Mouse (Mus musculus): Measurements from ENCODE around the gene Ankrd55. TPM values are rescaled to one million over a fixed set of nuclear protein-coding genes. Genes with fewer than 3 reads are reported as not detected.

Gene Ankrd55
- total RNA-seq, 2 experiments from 2014 or later: 8.6 to 9.1 TPM

Other genes with a start within 250 kb of the Ankrd55 start
- 10 to 100 TPM; 80.5 to 92.4 TPM for gene Il6st, start 175.6 kb downstream of the Ankrd55 start, total RNA-seq (2021)